Mouse (Mus musculus): ENCODE measurements around the gene Rims3. TPM values are rescaled to one million over a fixed set of nuclear protein-coding genes. Genes with fewer than 3 reads are reported as not detected.

Rims3 gene
- total RNA-seq (2014; rRNA removed; ENCODE audit: low replicate concordance) (0.04 TPM in 2 replicates), polyA plus RNA-seq (2015; fragmentation: Nextera tagmentation; extraction: Ambion mirVana) (0.05 and 0.10 TPM in 2 replicates)

DNA sequence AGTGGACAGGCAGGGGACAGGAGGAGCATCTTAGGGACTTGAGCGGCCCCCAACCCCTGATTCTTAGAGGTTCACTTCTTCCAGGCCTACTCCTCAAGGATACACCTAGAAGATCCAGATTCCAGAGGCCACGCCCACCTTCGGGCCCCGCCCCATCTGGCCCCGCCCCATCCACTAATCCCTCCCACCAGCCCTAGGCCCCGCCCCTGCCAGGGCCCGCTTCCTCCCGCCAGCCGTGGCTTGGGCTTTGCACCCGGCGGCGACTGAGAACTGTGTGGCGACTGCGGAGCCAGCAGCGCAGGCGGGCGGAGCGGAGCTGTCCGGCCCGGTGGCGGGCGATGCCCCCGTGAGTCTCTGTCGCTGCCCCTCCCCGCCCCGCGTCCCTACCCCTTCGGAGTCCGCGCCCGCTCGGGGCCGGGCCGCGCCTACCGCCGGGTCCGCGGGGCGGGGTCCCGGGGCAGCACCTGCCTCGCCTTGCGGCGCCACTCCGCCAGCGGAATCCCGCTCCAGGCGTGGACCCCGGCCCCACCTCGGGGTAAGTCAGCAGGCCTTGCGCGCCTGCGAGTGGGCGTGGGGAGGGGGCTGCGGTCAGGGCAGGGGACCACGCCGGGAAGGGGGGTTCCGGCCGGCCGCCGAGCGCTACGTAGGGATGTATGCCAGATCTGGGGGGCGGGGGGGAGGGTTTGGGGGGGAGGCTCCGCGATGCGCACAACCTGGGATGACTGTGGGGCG, at the start of gene Rims3:
Rims3 (plus strand) TSS at position 229 of the 732 bp plus-strand sequence.
- H3K9me3 ChIP-seq (replicated peaks; ENCODE audit: control insufficient read depth, low read length): peaks cover 6% of the 10 kb centered on the region; the same call in 1 of the 2 replicates
- peaks cover 44% of the 10 kb centered on the region for H3K27me3 ChIP-seq (ENCODE audit: control insufficient read depth, insufficient read depth, low read length)
- peak; percentile 73 for ATAC-seq (ENCODE audit: insufficient read depth, low read depth)
- peak within 1 kb of the TSS; percentile 90 for H3K4me2 ChIP-seq (ENCODE audit: low read depth, low read length)
- peak within 1 kb of the TSS; percentile 56 for H3K4me3 ChIP-seq (ENCODE audit: low read depth, low read length)
- peak within 1 kb of the TSS; percentile 40; the same call in 1 of the 2 replicates for H3K9ac ChIP-seq (replicated peaks; ENCODE audit: low read depth, low read length)
- no peak for DNase-seq (ENCODE audit: low spot score)
- 0 out of 2 replicates have a peak, but pooled peaks cover 5% of the 10 kb centered on the region for H3K4me1 ChIP-seq (ENCODE audit: control insufficient read depth, insufficient read depth)
- H3K36me3 ChIP-seq (replicated peaks; ENCODE audit: control insufficient read depth, insufficient read depth, low read length): no peaks in the 10 kb centered on the region
- H3K27ac ChIP-seq (ENCODE audit: low read depth): no peak within 1 kb of the TSS
- 2% methylated on average over 67 of the region's 68 CpGs for WGBS
- TF ChIP-seq CTCF (IDR thresholded peaks at IDR 0.05; ENCODE audit: low read depth) (no peak), EP300 (IDR thresholded peaks at IDR 0.05; ENCODE audit: low read depth) (no peak)

DNA sequence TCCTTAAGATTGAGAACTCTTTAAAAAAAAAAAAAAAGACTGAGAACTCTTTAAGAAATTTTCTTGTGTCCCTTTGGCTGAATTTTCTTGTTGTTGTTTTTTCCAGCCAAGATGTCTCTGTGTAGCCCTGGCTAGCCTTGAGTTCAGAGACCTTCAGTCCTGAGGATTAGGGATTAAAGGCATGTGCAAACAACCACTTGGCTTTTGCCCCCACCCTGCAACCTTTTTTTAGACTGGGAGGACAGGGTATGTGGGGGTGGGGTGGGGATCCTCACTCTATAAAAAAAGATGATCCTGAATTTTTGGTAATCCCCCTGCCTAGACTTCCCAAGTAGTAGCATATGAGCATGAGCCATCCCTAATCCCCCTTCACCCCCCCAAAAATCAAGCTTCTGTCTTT, 48.8 kb upstream of the Rims3 start:
- no peak overlapping the region for H3K9ac ChIP-seq (replicated peaks; ENCODE audit: low read depth, low read length)
- peak overlapping the region; percentile 15; the same call in 1 of the 2 replicates for H3K4me2 ChIP-seq (ENCODE audit: low read depth, low read length)
- ATAC-seq (ENCODE audit: insufficient read depth, low read depth) (no peak), DNase-seq (ENCODE audit: low spot score) (no peak)
- H3K36me3 ChIP-seq (replicated peaks; ENCODE audit: control insufficient read depth, insufficient read depth, low read length): no peaks in the 10 kb centered on the region
- H3K27me3 ChIP-seq (ENCODE audit: control insufficient read depth, insufficient read depth, low read length): no peaks in the 10 kb centered on the region
- no peak overlapping the region for H3K4me3 ChIP-seq (ENCODE audit: low read depth, low read length)
- TF ChIP-seq CTCF (IDR thresholded peaks at IDR 0.05; ENCODE audit: low read depth) (no peak), EP300 (IDR thresholded peaks at IDR 0.05; ENCODE audit: low read depth) (no peak)
- H3K9me3 ChIP-seq (replicated peaks; ENCODE audit: control insufficient read depth, low read length): no peaks in the 10 kb centered on the region
- 0 out of 2 replicates have a peak overlapping the region, but pooled peaks have one; percentile 20 for H3K27ac ChIP-seq (ENCODE audit: low read depth)
- H3K4me1 ChIP-seq (ENCODE audit: control insufficient read depth, insufficient read depth): peaks cover 38% of the 10 kb centered on the region

DNA sequence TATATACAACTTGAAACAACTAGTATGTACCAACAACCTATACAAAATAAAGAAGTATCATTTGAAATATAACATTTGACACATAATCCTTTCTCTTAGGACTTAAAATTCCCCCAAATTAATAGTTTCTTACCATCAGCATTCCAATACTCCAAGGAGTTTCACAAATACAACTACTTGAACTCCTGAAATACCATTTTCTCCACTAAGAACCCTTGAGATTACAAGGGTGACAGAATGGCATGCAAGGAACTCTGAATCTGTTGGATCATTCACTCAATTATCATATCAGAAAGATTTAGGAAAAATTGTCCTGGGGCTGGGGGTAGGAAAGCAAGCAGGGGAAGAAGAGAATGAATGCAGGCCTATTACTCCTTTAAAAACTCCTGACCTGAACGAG, 40.9 kb upstream of the Rims3 start:
- peaks cover 32% of the 10 kb centered on the region for H3K4me1 ChIP-seq (ENCODE audit: control insufficient read depth, insufficient read depth)
- no peaks in the 10 kb centered on the region for H3K27me3 ChIP-seq (ENCODE audit: control insufficient read depth, insufficient read depth, low read length)
- H3K36me3 ChIP-seq (replicated peaks; ENCODE audit: control insufficient read depth, insufficient read depth, low read length): no peaks in the 10 kb centered on the region
- TF ChIP-seq CTCF (IDR thresholded peaks at IDR 0.05; ENCODE audit: low read depth) (no peak), EP300 (IDR thresholded peaks at IDR 0.05; ENCODE audit: low read depth) (no peak)
- peak overlapping the region; percentile 96 for H3K27ac ChIP-seq (ENCODE audit: low read depth)
- ATAC-seq (ENCODE audit: insufficient read depth, low read depth) (no peak), DNase-seq (ENCODE audit: low spot score) (peak; percentile 18)
- WGBS: 7% methylated on average over 1 of the region's 1 CpGs
- H3K4me2 ChIP-seq (ENCODE audit: low read depth, low read length): peak overlapping the region; percentile 69
- H3K4me3 ChIP-seq (ENCODE audit: low read depth, low read length): peak overlapping the region; percentile 63
- H3K9me3 ChIP-seq (replicated peaks; ENCODE audit: control insufficient read depth, low read length): no peaks in the 10 kb centered on the region
- H3K9ac ChIP-seq (replicated peaks; ENCODE audit: low read depth, low read length): peak overlapping the region; percentile 90

DNA sequence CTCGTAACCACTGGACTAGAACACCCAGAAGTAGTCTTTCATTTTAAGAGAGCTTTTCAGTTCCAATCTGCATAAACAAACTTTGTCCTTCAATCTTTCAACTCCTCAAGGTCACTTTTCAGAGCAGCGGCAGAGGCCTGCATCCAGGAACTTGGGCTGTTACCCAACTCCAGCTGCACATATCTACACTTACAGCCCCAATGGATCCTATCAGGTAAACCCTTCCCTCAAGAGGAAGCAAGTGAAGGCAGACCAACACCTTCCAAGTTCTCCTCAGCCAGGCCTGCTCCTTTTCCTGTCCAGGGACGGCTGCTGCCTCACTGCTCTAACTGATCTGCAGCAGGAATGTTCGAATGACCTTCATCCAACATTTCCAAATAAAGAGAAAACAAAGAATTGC, 40.4 kb upstream of the Rims3 start:
- H3K4me2 ChIP-seq (ENCODE audit: low read depth, low read length): peak overlapping the region; percentile 69
- ATAC-seq (ENCODE audit: insufficient read depth, low read depth) (no peak), DNase-seq (ENCODE audit: low spot score) (peak; percentile 50)
- H3K27me3 ChIP-seq (ENCODE audit: control insufficient read depth, insufficient read depth, low read length): no peaks in the 10 kb centered on the region
- H3K4me1 ChIP-seq (ENCODE audit: control insufficient read depth, insufficient read depth): peaks cover 31% of the 10 kb centered on the region
- peak overlapping the region; percentile 96 for H3K27ac ChIP-seq (ENCODE audit: low read depth)
- TF ChIP-seq CTCF (IDR thresholded peaks at IDR 0.05; ENCODE audit: low read depth): no peak
- no peak; the same call in 1 of the 2 replicates for TF ChIP-seq EP300 (IDR thresholded peaks at IDR 0.05; ENCODE audit: low read depth)
- WGBS: 9% methylated on average over 4 of the region's 4 CpGs
- no peaks in the 10 kb centered on the region for H3K9me3 ChIP-seq (replicated peaks; ENCODE audit: control insufficient read depth, low read length)
- H3K9ac ChIP-seq (replicated peaks; ENCODE audit: low read depth, low read length): peak overlapping the region; percentile 90
- H3K36me3 ChIP-seq (replicated peaks; ENCODE audit: control insufficient read depth, insufficient read depth, low read length): no peaks in the 10 kb centered on the region
- H3K4me3 ChIP-seq (ENCODE audit: low read depth, low read length): peak overlapping the region; percentile 63

DNA sequence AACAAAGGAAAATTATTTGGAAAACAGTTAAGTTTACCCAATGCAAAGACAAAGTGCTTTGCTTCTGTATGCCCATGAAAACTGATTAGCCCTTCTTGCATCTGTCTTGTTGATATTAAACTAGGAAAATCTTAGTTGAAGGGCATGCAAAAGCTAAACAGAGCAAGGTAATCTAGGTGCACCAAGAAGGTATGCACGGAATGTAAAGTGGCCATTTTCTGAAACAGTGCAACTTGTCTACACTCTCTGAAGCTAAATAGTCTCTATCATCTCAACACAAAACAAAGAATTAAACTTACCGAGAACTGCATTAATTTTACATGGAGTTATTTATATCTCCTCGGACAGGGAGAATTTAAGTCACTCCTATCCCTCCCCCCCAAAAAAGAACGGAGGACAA, 39.5 kb upstream of the Rims3 start:
- H3K4me2 ChIP-seq (ENCODE audit: low read depth, low read length): peak overlapping the region; percentile 69
- peak; percentile 51 for DNase-seq (ENCODE audit: low spot score)
- peaks cover 27% of the 10 kb centered on the region for H3K4me1 ChIP-seq (ENCODE audit: control insufficient read depth, insufficient read depth)
- no peaks in the 10 kb centered on the region for H3K9me3 ChIP-seq (replicated peaks; ENCODE audit: control insufficient read depth, low read length)
- H3K27ac ChIP-seq (ENCODE audit: low read depth): peak overlapping the region; percentile 96
- WGBS: 7% methylated on average over 4 of the region's 4 CpGs
- peak overlapping the region; percentile 90 for H3K9ac ChIP-seq (replicated peaks; ENCODE audit: low read depth, low read length)
- peak; percentile 49; the same call in 1 of the 2 replicates for ATAC-seq (ENCODE audit: insufficient read depth, low read depth)
- no peaks in the 10 kb centered on the region for H3K27me3 ChIP-seq (ENCODE audit: control insufficient read depth, insufficient read depth, low read length)
- peak overlapping the region; percentile 63 for H3K4me3 ChIP-seq (ENCODE audit: low read depth, low read length)
- no peaks in the 10 kb centered on the region for H3K36me3 ChIP-seq (replicated peaks; ENCODE audit: control insufficient read depth, insufficient read depth, low read length)
- no peak for TF ChIP-seq EP300 (IDR thresholded peaks at IDR 0.05; ENCODE audit: low read depth)
- TF ChIP-seq CTCF (IDR thresholded peaks at IDR 0.05; ENCODE audit: low read depth): no peak

All from heart, postnatal 0 days (tissue).